Mouse (Mus musculus): ENCODE measurements at regions not wholly inside any gene's neighbourhood (a gene's known extent, or its start where the extent isn't known, plus 50 kb on each side); places are given as distances from the start of the nearest gene placed in this dataset.

- TF ChIP-seq USF1 (IDR thresholded peaks at IDR 0.05; ENCODE audit: low read depth) (no peak), POLR2A (IDR thresholded peaks at IDR 0.05; ENCODE audit: insufficient read length, low read depth) (no peak), MYOG (IDR thresholded peaks at IDR 0.05; ENCODE audit: control insufficient read depth in 1 of 3, insufficient read depth in 1 of 3, insufficient read length in 2 of 3, low read depth in 2 of 3) (no peak), TCF12 (IDR thresholded peaks at IDR 0.05; ENCODE audit: insufficient read depth, poor library complexity, severe bottlenecking) (no peak), POLR2AphosphoS2 (IDR thresholded peaks at IDR 0.05; ENCODE audit: insufficient read length, low read depth) (no peak), MYOD1 (IDR thresholded peaks at IDR 0.05; ENCODE audit: control insufficient read depth in 1 of 3, insufficient read length in 2 of 3, low read depth in 2 of 3) (no peak), CEBPB (IDR thresholded peaks at IDR 0.05; ENCODE audit: insufficient read depth, poor library complexity, severe bottlenecking) (no peak)
These were observed 1198.2 kb downstream of the Diaph3 start for GRCm38 (mm10) chr14:85942792-85943191.
